Mouse (Mus musculus): ENCODE results near the gene Amer2. TPM values are rescaled to one million over a fixed set of nuclear protein-coding genes. Genes with fewer than 3 reads are reported as not detected.

The Amer2 gene
- total and polyA plus RNA-seq, 3 experiments = 0.16 TPM; not detected in 2

GRCm38 (mm10) chr14:60385079-60385643 lies 12.1 kb downstream of the Amer2 start:
- DNase-seq (ENCODE audit: low spot score) = no peak
- H3K27me3 ChIP-seq (ENCODE audit: insufficient read depth, low read length) = no peaks in the 10 kb centered on the region
- no peak for TF ChIP-seq GATA1 (IDR thresholded peaks at IDR 0.05; ENCODE audit: borderline replicate concordance, low read length)
- TF ChIP-seq TAL1 (conservative IDR thresholded peaks at IDR 0.05; ENCODE audit: low read depth, low read length) = no peak
- TF ChIP-seq POLR2AphosphoS5 (IDR thresholded peaks at IDR 0.05; ENCODE audit: insufficient replicate concordance, low read depth, low read length) = no peak
- TF ChIP-seq CTCF (IDR thresholded peaks at IDR 0.05; ENCODE audit: low read depth, low read length) = no peak
- no peak for TF ChIP-seq GATA2 (IDR thresholded peaks at IDR 0.05; ENCODE audit: borderline replicate concordance, low read depth, low read length)
- no peaks in the 10 kb centered on the region for H3K36me3 ChIP-seq (replicated peaks)
- H3K4me3 ChIP-seq (ENCODE audit: low read depth, low read length) = no peak overlapping the region
- no peaks in the 10 kb centered on the region for H3K9me3 ChIP-seq (replicated peaks)
- no peaks in the 10 kb centered on the region for H3K4me1 ChIP-seq (ENCODE audit: insufficient read depth, low read depth, low read length)
- ATAC-seq (ENCODE audit: extremely low read depth, insufficient number of reproducible peaks, low FRiP score, poor library complexity, severe bottlenecking) = no peak

GRCm38 (mm10) chr14:60386591-60387501 lies 13.8 kb downstream of the Amer2 start:
- ATAC-seq (ENCODE audit: extremely low read depth, insufficient number of reproducible peaks, low FRiP score, poor library complexity, severe bottlenecking) (no peak), DNase-seq (ENCODE audit: low spot score) (no peak)
- H3K4me3 ChIP-seq (ENCODE audit: low read depth, low read length) = no peak overlapping the region
- no peaks in the 10 kb centered on the region for H3K4me1 ChIP-seq (ENCODE audit: insufficient read depth, low read depth, low read length)
- TF ChIP-seq POLR2AphosphoS5 (IDR thresholded peaks at IDR 0.05; ENCODE audit: insufficient replicate concordance, low read depth, low read length) (no peak), CTCF (IDR thresholded peaks at IDR 0.05; ENCODE audit: low read depth, low read length) (no peak)
- H3K36me3 ChIP-seq (replicated peaks) = no peaks in the 10 kb centered on the region
- H3K27me3 ChIP-seq (ENCODE audit: insufficient read depth, low read length) = no peaks in the 10 kb centered on the region
- no peaks in the 10 kb centered on the region for H3K9me3 ChIP-seq (replicated peaks)

GRCm38 (mm10) chr14:60388332-60388731 lies 15.3 kb downstream of the Amer2 start:
- no peak for DNase-seq (ENCODE audit: low spot score)
- H3K4me3 ChIP-seq (ENCODE audit: low read depth, low read length) = no peak overlapping the region
- peaks cover 5% of the 10 kb centered on the region; the same call in 1 of the 2 replicates for H3K27me3 ChIP-seq (ENCODE audit: insufficient read depth, low read length)
- H3K9me3 ChIP-seq (replicated peaks) = no peaks in the 10 kb centered on the region
- no peak for ATAC-seq (ENCODE audit: extremely low read depth, insufficient number of reproducible peaks, low FRiP score, poor library complexity, severe bottlenecking)
- TF ChIP-seq GATA1 (IDR thresholded peaks at IDR 0.05; ENCODE audit: borderline replicate concordance, low read length) (no peak), GATA2 (IDR thresholded peaks at IDR 0.05; ENCODE audit: borderline replicate concordance, low read depth, low read length) (no peak), CTCF (IDR thresholded peaks at IDR 0.05; ENCODE audit: low read depth, low read length) (no peak), POLR2AphosphoS5 (IDR thresholded peaks at IDR 0.05; ENCODE audit: insufficient replicate concordance, low read depth, low read length) (no peak), TAL1 (conservative IDR thresholded peaks at IDR 0.05; ENCODE audit: low read depth, low read length) (no peak)
- no peaks in the 10 kb centered on the region for H3K36me3 ChIP-seq (replicated peaks)
- H3K4me1 ChIP-seq (ENCODE audit: insufficient read depth, low read depth, low read length) = no peaks in the 10 kb centered on the region

GRCm38 (mm10) chr14:60392202-60392601 lies 19.1 kb downstream of the Amer2 start:
- Histone ChIP-seq H3K4me3 (ENCODE audit: low read depth, low read length) (no peak overlapping the region), H3K4me1 (ENCODE audit: insufficient read depth, low read depth, low read length) (no peaks in the 10 kb centered on the region), H3K9me3 (replicated peaks) (no peaks in the 10 kb centered on the region), H3K27me3 (ENCODE audit: insufficient read depth, low read length) (peaks cover 5% of the 10 kb centered on the region; the same call in 1 of the 2 replicates), H3K36me3 (replicated peaks) (no peaks in the 10 kb centered on the region)
- TF ChIP-seq GATA1 (IDR thresholded peaks at IDR 0.05; ENCODE audit: borderline replicate concordance, low read length) (no peak), POLR2AphosphoS5 (IDR thresholded peaks at IDR 0.05; ENCODE audit: insufficient replicate concordance, low read depth, low read length) (no peak), CTCF (IDR thresholded peaks at IDR 0.05; ENCODE audit: low read depth, low read length) (no peak), TAL1 (conservative IDR thresholded peaks at IDR 0.05; ENCODE audit: low read depth, low read length) (no peak), GATA2 (IDR thresholded peaks at IDR 0.05; ENCODE audit: borderline replicate concordance, low read depth, low read length) (no peak)
- ATAC-seq (ENCODE audit: extremely low read depth, insufficient number of reproducible peaks, low FRiP score, poor library complexity, severe bottlenecking) (no peak), DNase-seq (ENCODE audit: low spot score) (no peak)

- no peak overlapping the region for H3K4me3 ChIP-seq (ENCODE audit: low read depth, low read length)
- no peaks in the 10 kb centered on the region for H3K4me1 ChIP-seq (ENCODE audit: insufficient read depth, low read depth, low read length)
- no peaks in the 10 kb centered on the region for H3K36me3 ChIP-seq (replicated peaks)
- no peak for TF ChIP-seq POLR2AphosphoS5 (IDR thresholded peaks at IDR 0.05; ENCODE audit: insufficient replicate concordance, low read depth, low read length)
- H3K27me3 ChIP-seq (ENCODE audit: insufficient read depth, low read length) = peaks cover 3% of the 10 kb centered on the region; the same call in 1 of the 2 replicates
- ATAC-seq (ENCODE audit: extremely low read depth, insufficient number of reproducible peaks, low FRiP score, poor library complexity, severe bottlenecking) (no peak), DNase-seq (ENCODE audit: low spot score) (no peak)
- no peaks in the 10 kb centered on the region for H3K9me3 ChIP-seq (replicated peaks)
These were observed 24.3 kb downstream of the Amer2 start for GRCm38 (mm10) chr14:60397321-60397720.

DNA sequence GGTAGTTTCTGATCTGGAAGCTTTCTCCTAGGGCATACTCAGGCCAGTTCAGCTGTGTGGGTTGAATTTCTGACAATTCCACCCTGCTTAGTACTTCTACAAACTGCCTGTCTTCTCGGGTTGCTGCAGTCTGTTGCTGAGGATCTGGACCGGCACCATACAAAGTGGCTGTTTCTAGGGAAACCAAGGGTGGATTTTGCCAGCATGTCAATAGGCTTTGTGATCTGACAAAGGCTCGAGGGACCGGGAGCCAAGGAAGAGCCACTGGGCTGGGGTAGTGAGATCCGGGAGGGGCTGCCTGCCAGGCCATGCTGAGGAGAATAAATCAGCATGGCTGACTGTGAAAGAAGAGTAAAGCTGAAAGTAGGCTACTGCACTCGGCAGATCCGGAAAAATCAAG lies 25.8 kb downstream of the Amer2 start:
- Histone ChIP-seq H3K4me3 (ENCODE audit: low read depth, low read length) (no peak overlapping the region), H3K9me3 (replicated peaks) (no peaks in the 10 kb centered on the region), H3K4me1 (ENCODE audit: insufficient read depth, low read depth, low read length) (no peaks in the 10 kb centered on the region), H3K36me3 (replicated peaks) (no peaks in the 10 kb centered on the region), H3K27me3 (ENCODE audit: insufficient read depth, low read length) (no peaks in the 10 kb centered on the region)
- DNase-seq (ENCODE audit: low spot score) (no peak), ATAC-seq (ENCODE audit: extremely low read depth, insufficient number of reproducible peaks, low FRiP score, poor library complexity, severe bottlenecking) (no peak)
- no peak for TF ChIP-seq TAL1 (conservative IDR thresholded peaks at IDR 0.05; ENCODE audit: low read depth, low read length)
- TF ChIP-seq GATA2 (IDR thresholded peaks at IDR 0.05; ENCODE audit: borderline replicate concordance, low read depth, low read length) = no peak
- no peak for TF ChIP-seq GATA1 (IDR thresholded peaks at IDR 0.05; ENCODE audit: borderline replicate concordance, low read length)
- no peak for TF ChIP-seq CTCF (IDR thresholded peaks at IDR 0.05; ENCODE audit: low read depth, low read length)
- TF ChIP-seq POLR2AphosphoS5 (IDR thresholded peaks at IDR 0.05; ENCODE audit: insufficient replicate concordance, low read depth, low read length) = no peak

All from G1E (cell line).